Mouse (Mus musculus) liver, adult 2 months (tissue): ENCODE data around the gene Larp1.

Experiments used
- CTCF ChIP-seq: fragments of 200-500 bp; IDR thresholded peaks from 2 replicates; pipeline ENCODE4 v1.5.1; 2011; ENCODE audit warnings: low read depth, low read length, control low read depth
- POLR2A ChIP-seq: fragments of 200-500 bp; IDR thresholded peaks from 2 replicates; pipeline ENCODE4 v1.6.1; 2011; ENCODE audit warnings: low read length, control low read depth; ENCODE audit not compliant: insufficient read depth; ENCODE audit errors: extremely low read depth

DNA sequence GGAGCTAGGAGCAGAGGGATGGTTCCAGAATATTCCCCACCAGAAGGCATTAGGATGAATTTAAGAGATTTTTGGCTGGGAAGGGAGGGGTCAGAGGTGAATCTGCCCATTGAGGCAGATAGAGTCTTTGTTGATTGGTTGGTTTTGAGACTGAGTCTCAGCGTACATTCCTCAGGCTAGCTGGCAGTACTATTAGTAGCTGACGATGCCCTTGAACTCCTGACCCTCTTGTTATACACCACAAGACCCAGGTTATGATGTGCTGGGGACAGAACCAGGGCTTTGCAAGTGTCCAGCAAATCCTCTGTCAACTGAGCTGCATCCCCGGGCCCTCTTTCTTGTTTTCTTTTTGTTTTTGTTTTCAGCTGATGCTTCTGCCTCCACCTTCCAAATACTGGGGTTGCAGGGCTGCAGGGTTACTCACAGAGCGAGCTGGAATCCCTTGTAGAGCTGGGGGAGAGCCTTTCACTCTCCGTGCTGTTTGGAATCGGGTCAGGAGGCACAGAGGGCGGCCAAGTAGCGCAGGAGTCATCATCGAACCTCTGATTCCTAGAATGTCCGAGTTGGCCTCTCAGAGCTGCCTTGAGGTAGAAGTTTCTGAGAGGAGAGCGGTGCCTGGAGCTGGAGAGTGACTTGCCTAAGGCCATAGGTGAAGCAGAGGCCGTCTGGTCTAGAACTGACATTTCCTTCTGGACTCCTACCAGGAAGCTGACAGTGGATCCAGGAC is 27.6 kb upstream of the Larp1 start:
- TF ChIP-seq CTCF (no peak), POLR2A (no peak)
